Mouse (Mus musculus) midbrain, embryonic 11.5 days (tissue): ENCODE data around the gene Prkcb. TPM values are rescaled to one million over a fixed set of nuclear protein-coding genes. Genes with fewer than 3 reads are reported as not detected.

Experiments
- ATAC-seq: fragments of 200-750 bp; cut with Nextera tagmentation; 2 replicates; pipeline ENCODE4 v1.8.0; 2017; ENCODE audit warnings: moderate TSS enrichment, moderate library complexity; ENCODE audit not compliant: low FRiP score
- DNase-seq: peaks from one replicate; pipeline ENCODE4 v3.0.0; 2015; ENCODE audit warnings: low spot score; ENCODE audit errors: missing footprints
- H3K27ac ChIP-seq: fragments of 300-500 bp; sonication (generic); 2 replicates; pipeline ENCODE4 v1.5.1; 2014; ENCODE audit warnings: low read depth, low read length
- H3K27me3 ChIP-seq: fragments of 300-500 bp; sonication (generic); 2 replicates; pipeline ENCODE4 v1.6.1; 2014; ENCODE audit warnings: mild to moderate bottlenecking, low read length, moderate library complexity, mixed read lengths; ENCODE audit not compliant: control insufficient read depth, insufficient read depth
- H3K36me3 ChIP-seq: fragments of 300-500 bp; sonication (generic); 2 replicates; pipeline ENCODE4 v1.6.1; 2014; ENCODE audit warnings: mild to moderate bottlenecking, low read length, moderate library complexity, mixed read lengths; ENCODE audit not compliant: control insufficient read depth, insufficient read depth
- H3K4me1 ChIP-seq: fragments of 300-500 bp; sonication (generic); 2 replicates; pipeline ENCODE4 v1.6.1; 2014; ENCODE audit warnings: low read length; ENCODE audit not compliant: control insufficient read depth, insufficient read depth
- H3K4me2 ChIP-seq: fragments of 300-500 bp; sonication (generic); 2 replicates; pipeline ENCODE4 v1.6.1; 2014; ENCODE audit warnings: mild to moderate bottlenecking, moderate library complexity
- H3K4me3 ChIP-seq: fragments of 300-500 bp; sonication (generic); 2 replicates; pipeline ENCODE4 v1.5.1; 2014; ENCODE audit warnings: low read depth, low read length
- H3K9ac ChIP-seq: fragments of 300-500 bp; sonication (generic); 2 replicates; pipeline ENCODE4 v1.6.1; 2014; ENCODE audit warnings: low read length
- H3K9me3 ChIP-seq: fragments of 300-500 bp; sonication (generic); 2 replicates; pipeline ENCODE4 v1.6.1; 2016; ENCODE audit warnings: low read length; ENCODE audit not compliant: control insufficient read depth
- WGBS: fragments of 180-500 bp; shearing (Covaris S2); extraction: QIAGEN DNeasy Blood & Tissue Kit; methylation state at CpG from one replicate; pipeline ENCODE4 v1.1.7; 2014; 5-methylcytosine and 5-hydroxymethylcytosine counted together
- polyA plus RNA-seq: library from polyadenylated mRNA; unstranded; fragments of >200 nt; fragmentation: Nextera tagmentation; extraction: Ambion mirVana; gene quantifications from 2 replicates; pipeline ENCODE4 v1.2.1, GENCODE M21; 2014

The Prkcb gene
- polyA plus RNA-seq, 1 experiment from 2014 or later: 17.9 TPM

DNA sequence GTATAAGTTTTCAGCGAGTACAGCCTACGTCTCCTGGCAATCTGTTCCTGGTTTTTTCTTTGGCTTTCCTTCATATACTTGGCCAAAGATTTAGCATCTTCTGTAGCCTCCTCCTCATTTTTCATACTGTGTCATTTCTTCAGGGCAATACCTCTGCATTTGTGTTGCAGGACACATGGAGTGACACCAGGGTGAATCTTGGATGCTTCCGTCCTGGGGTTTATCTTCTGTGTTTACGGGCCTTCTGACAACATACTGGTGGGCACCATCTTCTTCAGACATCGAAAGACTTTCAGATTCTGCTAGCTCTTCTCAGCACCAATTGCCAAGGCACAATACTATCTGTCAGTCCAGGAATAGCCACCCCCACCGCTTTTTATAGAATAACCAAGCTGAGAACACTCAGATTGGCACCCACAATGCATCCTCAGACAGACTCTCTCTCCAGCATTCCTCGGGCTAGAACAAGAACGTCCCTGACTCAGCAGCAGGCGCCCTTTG lies 39.2 kb upstream of the Prkcb start:
- no peaks in the 10 kb centered on the region for H3K36me3 ChIP-seq
- H3K4me1 ChIP-seq: no peaks in the 10 kb centered on the region
- no peak overlapping the region for H3K4me3 ChIP-seq
- ATAC-seq (no peak), DNase-seq (no peak)
- H3K27me3 ChIP-seq: no peaks in the 10 kb centered on the region
- H3K9ac ChIP-seq: no peak overlapping the region
- 90% methylated on average over 9 of the region's 9 CpGs for WGBS
- no peaks in the 10 kb centered on the region for H3K9me3 ChIP-seq
- no peak overlapping the region for H3K4me2 ChIP-seq
- H3K27ac ChIP-seq: no peak overlapping the region

GRCm38 (mm10) chr7:122251197-122252011 lies 37.1 kb upstream of the Prkcb start:
- WGBS: 26% methylated on average over 21 of the region's 21 CpGs
- H3K36me3 ChIP-seq: no peaks in the 10 kb centered on the region
- no peak overlapping the region for H3K4me3 ChIP-seq
- ATAC-seq: peak; percentile 66
- peak overlapping the region; percentile 26; the same call in 1 of the 2 replicates for H3K4me2 ChIP-seq
- no peak overlapping the region for H3K27ac ChIP-seq
- DNase-seq: peak; percentile 98
- no peaks in the 10 kb centered on the region for H3K9me3 ChIP-seq
- no peak overlapping the region for H3K9ac ChIP-seq
- H3K27me3 ChIP-seq: no peaks in the 10 kb centered on the region
- H3K4me1 ChIP-seq: no peaks in the 10 kb centered on the region

GRCm38 (mm10) chr7:122256722-122257121 lies 31.8 kb upstream of the Prkcb start:
- no peaks in the 10 kb centered on the region for H3K9me3 ChIP-seq
- no peaks in the 10 kb centered on the region for H3K36me3 ChIP-seq
- WGBS: 83% methylated on average over 7 of the region's 7 CpGs
- H3K4me1 ChIP-seq: no peaks in the 10 kb centered on the region
- no peak for DNase-seq
- ATAC-seq: no peak
- no peak overlapping the region for H3K4me2 ChIP-seq
- no peak overlapping the region for H3K27ac ChIP-seq
- no peak overlapping the region for H3K9ac ChIP-seq
- H3K4me3 ChIP-seq: no peak overlapping the region
- H3K27me3 ChIP-seq: no peaks in the 10 kb centered on the region

DNA sequence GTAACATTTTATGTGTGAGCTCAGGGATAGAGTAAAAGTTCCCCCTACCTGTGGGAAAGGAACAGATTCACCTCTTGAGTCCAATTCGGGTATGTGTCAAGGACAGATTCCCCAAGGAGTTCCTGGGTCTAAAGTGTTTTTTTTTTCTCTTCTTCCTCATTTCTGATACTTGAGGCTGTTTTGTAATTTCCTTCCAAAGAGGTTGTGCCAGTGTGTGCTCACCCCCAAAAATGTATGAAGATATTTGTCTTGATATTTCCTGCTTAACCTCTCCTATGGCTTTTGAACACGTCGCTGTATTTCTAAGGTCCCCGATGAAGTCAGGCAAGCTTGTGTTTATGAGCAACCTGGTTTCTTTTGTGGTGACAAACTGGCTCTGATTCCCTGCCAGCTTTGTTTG lies 30.0 kb upstream of the Prkcb start:
- Histone ChIP-seq H3K9me3 (no peaks in the 10 kb centered on the region), H3K27me3 (no peaks in the 10 kb centered on the region), H3K4me3 (no peak overlapping the region), H3K36me3 (no peaks in the 10 kb centered on the region), H3K9ac (no peak overlapping the region), H3K27ac (no peak overlapping the region), H3K4me1 (no peaks in the 10 kb centered on the region), H3K4me2 (no peak overlapping the region)
- ATAC-seq (no peak), DNase-seq (no peak)
- 90% methylated on average over 4 of the region's 4 CpGs for WGBS

GRCm38 (mm10) chr7:122260055-122260602 lies 28.4 kb upstream of the Prkcb start:
- H3K9ac ChIP-seq: no peak overlapping the region
- WGBS: 86% methylated on average over 5 of the region's 5 CpGs
- no peak overlapping the region for H3K4me2 ChIP-seq
- no peaks in the 10 kb centered on the region for H3K27me3 ChIP-seq
- H3K4me1 ChIP-seq: no peaks in the 10 kb centered on the region
- H3K9me3 ChIP-seq: no peaks in the 10 kb centered on the region
- DNase-seq (no peak), ATAC-seq (no peak)
- H3K36me3 ChIP-seq: no peaks in the 10 kb centered on the region
- no peak overlapping the region for H3K27ac ChIP-seq
- H3K4me3 ChIP-seq: no peak overlapping the region

GRCm38 (mm10) chr7:122268983-122269486 lies 19.5 kb upstream of the Prkcb start:
- 92% methylated on average over 4 of the region's 4 CpGs for WGBS
- Histone ChIP-seq H3K4me3 (no peak overlapping the region), H3K36me3 (no peaks in the 10 kb centered on the region), H3K9me3 (no peaks in the 10 kb centered on the region), H3K27me3 (no peaks in the 10 kb centered on the region), H3K4me1 (no peaks in the 10 kb centered on the region), H3K4me2 (no peak overlapping the region), H3K9ac (no peak overlapping the region), H3K27ac (no peak overlapping the region)
- DNase-seq (no peak), ATAC-seq (no peak)

DNA sequence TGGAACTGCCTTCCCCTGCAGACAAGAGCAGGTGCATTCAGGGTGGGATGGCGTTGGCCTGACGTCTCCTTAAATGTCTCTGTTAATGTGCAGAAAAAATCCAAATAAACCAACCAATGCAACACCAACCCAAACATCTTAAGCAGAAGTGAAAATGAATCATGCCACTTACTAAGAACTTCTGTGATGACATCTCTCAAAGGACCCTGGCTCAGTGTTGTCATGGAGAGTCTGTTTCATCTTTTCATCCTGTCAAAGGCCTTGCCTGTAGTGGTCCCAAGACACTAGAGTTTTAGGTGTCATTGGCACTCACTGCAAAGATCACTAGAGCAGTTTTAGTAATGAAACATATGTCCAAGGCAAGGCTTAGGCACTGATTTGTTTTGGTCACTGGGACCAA lies 16.2 kb upstream of the Prkcb start:
- Histone ChIP-seq H3K4me1 (no peaks in the 10 kb centered on the region), H3K27ac (no peak overlapping the region), H3K36me3 (no peaks in the 10 kb centered on the region), H3K9me3 (no peaks in the 10 kb centered on the region), H3K4me3 (no peak overlapping the region), H3K27me3 (no peaks in the 10 kb centered on the region), H3K9ac (no peak overlapping the region), H3K4me2 (no peak overlapping the region)
- ATAC-seq: no peak
- WGBS: 91% methylated on average over 2 of the region's 2 CpGs
- DNase-seq: no peak

DNA sequence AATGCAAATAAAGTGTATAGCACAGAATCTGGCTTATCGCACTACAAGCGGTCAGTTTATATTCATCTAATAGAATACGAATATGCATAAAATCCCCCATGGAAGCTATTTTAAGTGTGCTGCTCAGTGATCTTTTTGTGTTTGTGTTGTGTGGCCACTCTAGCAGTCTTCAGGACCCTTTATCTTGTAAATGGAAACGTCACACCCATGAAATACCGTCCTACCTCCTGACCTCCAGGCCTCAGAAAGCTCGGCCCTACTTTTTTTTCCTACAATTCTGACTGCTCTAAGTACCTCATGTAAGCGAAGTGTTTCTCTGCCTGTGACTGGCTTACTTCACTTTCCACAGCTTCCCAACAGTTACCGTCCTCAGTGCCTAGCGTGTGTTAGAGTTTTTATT lies 9.0 kb upstream of the Prkcb start:
- Histone ChIP-seq H3K4me1 (no peaks in the 10 kb centered on the region), H3K9me3 (no peaks in the 10 kb centered on the region), H3K27ac (no peak overlapping the region), H3K4me2 (no peak overlapping the region), H3K27me3 (no peaks in the 10 kb centered on the region), H3K36me3 (no peaks in the 10 kb centered on the region), H3K4me3 (no peak overlapping the region), H3K9ac (no peak overlapping the region)
- DNase-seq: no peak
- 92% methylated on average over 9 of the region's 9 CpGs for WGBS
- ATAC-seq: no peak

- no peaks in the 10 kb centered on the region for H3K4me1 ChIP-seq
- H3K36me3 ChIP-seq: no peaks in the 10 kb centered on the region
- H3K27me3 ChIP-seq: no peaks in the 10 kb centered on the region
- no peak overlapping the region for H3K27ac ChIP-seq
- no peak overlapping the region for H3K9ac ChIP-seq
- 65% methylated on average over 2 of the region's 2 CpGs for WGBS
- no peak for DNase-seq
- ATAC-seq: no peak
- no peaks in the 10 kb centered on the region for H3K9me3 ChIP-seq
- no peak overlapping the region for H3K4me2 ChIP-seq
- H3K4me3 ChIP-seq: no peak overlapping the region
These were observed 8.2 kb upstream of the Prkcb start for GRCm38 (mm10) chr7:122280334-122280733.
